Mouse (Mus musculus) lung, postnatal 0 days (tissue): ENCODE data around the gene Plxnd1.

ENCODE experiments used
- CTCF ChIP-seq: IDR thresholded peaks from 2 replicates; pipeline ENCODE4 v1.5.1; 2016; ENCODE audit warnings: antibody characterized with exemption, mild to moderate bottlenecking
- EP300 ChIP-seq: IDR thresholded peaks from 2 replicates; pipeline ENCODE4 v1.6.1; 2016; ENCODE audit warnings: antibody characterized with exemption, mild to moderate bottlenecking, control low read depth

GRCm38 (mm10) chr6:115969952-115970351, 24.9 kb downstream of the Plxnd1 start:
- TF ChIP-seq EP300, result no peak
- 0 out of 2 replicates have a peak, but pooled peaks have one; percentile 5 for TF ChIP-seq CTCF
